Mouse (Mus musculus) ES-E14 (cell line): ENCODE data around the gene Zfp36. TPM values are rescaled to one million over a fixed set of nuclear protein-coding genes. Genes with fewer than 3 reads are reported as not detected.

Experiments
- DNase-seq: peaks from one replicate; pipeline ENCODE4 v3.0.0-alpha.2; 2013; ENCODE audit warnings: low read depth, low spot score
- H3K27ac ChIP-seq: 2 replicates; pipeline ENCODE4 v1.5.1; 2012; ENCODE audit warnings: low read depth, mild to moderate bottlenecking, low read length, moderate library complexity, mixed read lengths; ENCODE audit not compliant: poor library complexity, insufficient read depth, severe bottlenecking
- H3K36me3 ChIP-seq: 2 replicates; pipeline ENCODE4 v1.6.1; 2012; ENCODE audit warnings: mild to moderate bottlenecking, low read length, moderate library complexity, mixed read lengths; ENCODE audit not compliant: control insufficient read depth, poor library complexity, insufficient read depth, severe bottlenecking
- H3K4me1 ChIP-seq, 2 experiments: fragments of 150-350 bp in 1 of 2; sonication (generic) in 1 of 2; 2 replicates each; pipeline ENCODE4 v1.6.1; 2012; ENCODE audit warnings: low read length in 2 of 2, mild to moderate bottlenecking in 1 of 2, mixed read lengths in 1 of 2; ENCODE audit not compliant: control insufficient read depth in 2 of 2, insufficient read depth in 2 of 2, poor library complexity in 1 of 2
- H3K4me3 ChIP-seq, 2 experiments: fragments of 150-350 bp in 1 of 2; sonication (generic) in 1 of 2; 2 replicates each; pipeline ENCODE4 v1.5.1; 2012; ENCODE audit warnings: low read length in 2 of 2, low read depth in 1 of 2, mild to moderate bottlenecking in 1 of 2, mixed read lengths in 1 of 2; ENCODE audit not compliant: insufficient read depth in 1 of 2, poor library complexity in 1 of 2, severe bottlenecking in 1 of 2
- H3K9ac ChIP-seq: 2 replicates; pipeline ENCODE4 v1.6.1; 2012; ENCODE audit warnings: low read depth, mild to moderate bottlenecking, low read length, mixed read lengths; ENCODE audit not compliant: poor library complexity, insufficient read depth, severe bottlenecking
- H3K9me3 ChIP-seq: fragments of 150-350 bp; sonication (generic); 2 replicates; pipeline ENCODE4 v1.6.1; 2012; ENCODE audit warnings: low read depth, mild to moderate bottlenecking, low read length; ENCODE audit not compliant: control insufficient read depth, insufficient read depth
- CHD2 ChIP-seq: IDR thresholded peaks from 2 replicates; pipeline ENCODE4 v1.6.1; 2014; ENCODE audit warnings: mild to moderate bottlenecking, low read depth, low read length, inconsistent platforms
- HCFC1 ChIP-seq: IDR thresholded peaks from 2 replicates; pipeline ENCODE4 v1.6.1; 2012; ENCODE audit warnings: low read length, inconsistent platforms, borderline replicate concordance; ENCODE audit not compliant: insufficient read depth
- MAFK ChIP-seq: IDR thresholded peaks from 2 replicates; pipeline ENCODE4 v1.6.1; 2014; ENCODE audit warnings: mild to moderate bottlenecking, low read depth, low read length, inconsistent platforms; ENCODE audit not compliant: insufficient read depth
- ZC3H11A ChIP-seq: IDR thresholded peaks from 2 replicates; pipeline ENCODE4 v1.6.1; 2012; ENCODE audit warnings: low read depth, mild to moderate bottlenecking, inconsistent platforms, low read length, borderline replicate concordance
- ZNF384 ChIP-seq: IDR thresholded peaks from 2 replicates; pipeline ENCODE4 v1.6.1; 2012; ENCODE audit warnings: low read depth, low read length, inconsistent platforms
- in situ Hi-C, 2 experiments: fragments of 600-800 bp; cut with MboI; formaldehyde crosslinking; loops; one replicate each; pipeline ENCODE4 v1.15.1; 2025; ENCODE audit warnings: low sequenced_read_pairs in 2 of 2, inconsistent platforms in 1 of 2; ENCODE audit not compliant: unreplicated experiment in 2 of 2
- total RNA-seq: library from RNA; depleted of rRNA; stranded (reverse); fragments of 300-350 nt; gene quantifications from 2 replicates; pipeline ENCODE4 v1.2.3, GENCODE M21; 2012

Gene Zfp36
- total RNA-seq, 1 experiment: 5.0 TPM

DNA sequence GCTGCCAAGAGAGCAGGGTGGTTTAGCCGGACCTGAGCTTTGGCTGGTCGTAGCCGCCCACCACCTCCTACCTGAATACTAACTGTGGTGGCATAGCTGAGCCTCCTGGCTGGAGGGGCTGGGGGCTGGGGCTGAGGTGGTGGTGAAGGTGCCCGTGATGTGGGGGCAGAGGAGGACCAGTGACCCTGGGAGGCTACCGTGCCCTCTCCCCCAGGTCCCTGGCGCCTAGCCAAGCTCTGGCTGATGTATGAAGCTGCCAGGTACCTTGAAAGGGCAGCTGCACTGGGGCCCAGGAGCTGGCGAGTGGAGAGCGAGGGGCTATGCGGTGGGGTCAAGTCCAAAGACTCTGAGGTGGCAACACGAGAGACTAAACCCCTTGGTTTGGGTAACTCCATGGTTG lies 20.2 kb downstream of the Zfp36 start:
- Histone ChIP-seq H3K4me3 (no peak overlapping the region), H3K9ac (no peak overlapping the region), H3K36me3 (peaks cover 18% of the 10 kb centered on the region; the same call in 1 of the 2 replicates), H3K4me1 (peaks cover 0 to 16% of the 10 kb centered on the region in 2 experiments; a peak in 2 of 4 replicates), H3K27ac (no peak overlapping the region), H3K9me3 (no peaks in the 10 kb centered on the region)
- in situ Hi-C loops: no loop called here
- no peak for TF ChIP-seq ZC3H11A
- no peak for TF ChIP-seq HCFC1
- TF ChIP-seq CHD2: no peak
- TF ChIP-seq ZNF384: no peak
- no peak for TF ChIP-seq MAFK
- no peak for DNase-seq

DNA sequence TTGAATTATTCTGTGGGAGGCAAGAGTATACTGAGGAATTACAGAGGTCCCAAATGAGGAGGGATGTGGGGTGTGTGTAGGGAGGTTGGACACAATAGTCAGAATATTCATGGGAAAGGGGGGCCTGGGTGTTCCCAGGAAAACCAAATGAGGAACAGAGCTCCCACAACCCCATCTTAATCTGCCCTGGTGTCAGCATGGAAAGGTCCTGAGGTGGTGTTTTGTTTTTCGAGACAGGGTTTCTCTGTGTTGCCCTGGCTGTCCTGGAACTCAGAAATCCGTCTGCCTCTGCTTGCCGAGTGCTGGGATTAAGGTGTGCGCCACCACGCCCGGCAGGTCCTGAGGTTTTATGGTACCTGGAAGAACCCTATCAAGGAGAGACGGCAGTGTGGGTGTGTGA lies 21.6 kb downstream of the Zfp36 start:
- peaks cover 27% of the 10 kb centered on the region for H3K36me3 ChIP-seq
- H3K27ac ChIP-seq: no peak overlapping the region; the same call in 1 of the 2 replicates
- no peak overlapping the region for H3K9ac ChIP-seq
- TF ChIP-seq ZC3H11A (no peak), CHD2 (no peak), MAFK (no peak), ZNF384 (no peak), HCFC1 (no peak)
- H3K9me3 ChIP-seq: no peaks in the 10 kb centered on the region
- peaks cover 0 to 16% of the 10 kb centered on the region in 2 experiments; a peak in 2 of 4 replicates for H3K4me1 ChIP-seq
- no peak for DNase-seq
- in situ Hi-C loops: no loop called here
- H3K4me3 ChIP-seq: no peak overlapping the region

DNA sequence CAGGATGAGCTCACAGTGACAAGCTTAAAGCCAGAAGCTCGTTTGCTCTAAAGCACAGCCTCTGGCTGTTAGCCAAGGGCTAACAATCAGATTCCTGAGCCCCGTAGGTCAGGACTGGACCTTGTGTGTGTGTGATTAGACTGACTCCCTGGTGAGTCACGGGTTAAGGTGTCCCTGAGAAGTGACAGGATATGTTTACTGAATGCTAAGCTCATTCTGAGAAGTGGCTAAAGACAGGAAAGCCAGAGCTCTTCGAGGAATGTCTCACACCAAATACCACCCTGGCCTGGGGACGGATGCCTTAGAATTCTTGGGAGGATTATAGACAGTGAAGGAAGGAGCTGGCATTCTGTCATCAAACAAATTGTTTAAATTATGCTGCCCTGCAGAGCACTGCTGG lies 22.1 kb downstream of the Zfp36 start:
- H3K9me3 ChIP-seq: no peaks in the 10 kb centered on the region
- in situ Hi-C loops: no loop called here
- H3K4me1 ChIP-seq: peaks cover 1 to 16% of the 10 kb centered on the region in 2 experiments; a peak in 3 of 4 replicates
- H3K4me3 ChIP-seq: no peak overlapping the region
- no peak for TF ChIP-seq ZNF384
- TF ChIP-seq ZC3H11A: no peak
- no peak for TF ChIP-seq HCFC1
- no peak for TF ChIP-seq MAFK
- no peak for TF ChIP-seq CHD2
- H3K36me3 ChIP-seq: peaks cover 32% of the 10 kb centered on the region
- no peak overlapping the region for H3K27ac ChIP-seq
- no peak overlapping the region for H3K9ac ChIP-seq
- no peak for DNase-seq

DNA sequence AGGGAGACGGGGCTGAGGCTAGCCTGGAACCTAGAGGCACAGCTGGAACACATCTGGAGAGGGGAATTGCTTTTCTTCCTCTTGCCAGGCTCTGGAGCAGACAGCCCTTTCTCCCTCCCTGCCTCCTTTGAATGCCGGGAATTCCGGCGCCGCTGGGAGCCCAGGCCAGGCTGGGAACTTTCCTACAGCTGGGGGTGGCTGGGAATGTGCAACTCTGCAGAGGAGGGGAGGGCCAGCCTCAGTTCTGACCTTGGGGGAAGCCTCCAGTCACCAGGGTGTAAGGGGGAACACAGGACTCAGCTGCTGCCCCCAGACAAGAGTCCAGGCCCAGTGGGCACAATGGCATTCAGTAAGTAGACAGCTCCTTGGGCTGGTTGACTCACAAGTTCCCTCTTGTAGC lies 23.1 kb downstream of the Zfp36 start:
- Histone ChIP-seq H3K9ac (no peak overlapping the region), H3K4me1 (peaks cover 2 to 8% of the 10 kb centered on the region in 2 experiments; a peak in 3 of 4 replicates), H3K4me3 (no peak overlapping the region), H3K27ac (no peak overlapping the region), H3K36me3 (peaks cover 37% of the 10 kb centered on the region), H3K9me3 (no peaks in the 10 kb centered on the region)
- TF ChIP-seq CHD2 (no peak), MAFK (no peak), HCFC1 (no peak), ZNF384 (no peak), ZC3H11A (no peak)
- no peak for DNase-seq
- in situ Hi-C loops: no loop called here

DNA sequence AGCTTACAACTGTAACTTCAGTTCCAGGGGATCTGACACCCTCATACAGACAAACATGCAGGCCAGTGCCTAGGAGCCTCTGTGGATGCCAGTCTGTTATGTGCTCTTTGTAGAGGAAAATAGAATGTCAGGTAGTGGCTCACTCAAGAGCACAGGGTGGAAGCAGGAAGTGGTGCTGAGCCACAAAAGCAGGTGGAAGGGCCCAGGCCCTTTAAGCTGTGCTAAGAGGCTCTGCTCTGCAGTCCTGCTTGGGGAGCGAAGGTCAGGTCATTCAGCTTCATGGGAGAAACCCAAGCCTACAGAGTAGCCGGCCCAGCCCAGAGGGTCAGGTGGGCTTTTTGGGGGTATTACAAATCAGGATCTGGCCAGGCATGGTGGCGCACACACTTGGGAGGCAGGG lies 24.8 kb downstream of the Zfp36 start:
- H3K4me1 ChIP-seq: peaks cover 2 to 4% of the 10 kb centered on the region in 2 experiments; a peak in 2 of 4 replicates
- no peak overlapping the region for H3K9ac ChIP-seq
- TF ChIP-seq ZNF384 (no peak), CHD2 (no peak), MAFK (no peak), HCFC1 (no peak), ZC3H11A (no peak)
- H3K27ac ChIP-seq: no peak overlapping the region
- in situ Hi-C loops: no loop called here
- H3K4me3 ChIP-seq: no peak overlapping the region
- no peak for DNase-seq
- H3K9me3 ChIP-seq: no peaks in the 10 kb centered on the region
- peaks cover 40% of the 10 kb centered on the region for H3K36me3 ChIP-seq
